In genomic region chr17:28201982-28202381, GRCm38 (mm10) we compare ENCODE assay signal across 16 mouse cellular contexts.
"Had no signal": no experiment of that assay in that cellular context is flagged by ENCODE, and none has a peak within 500 bp of the region (broad histone marks: within the 10 kb centered on the region; RNA-seq: fewer than 3 reads in every experiment).

No protein-coding gene starts in this region.

- H3K4me1 ChIP-seq: midbrain, embryonic 15.5 days; neural tube, embryonic 12.5 days; neural tube, embryonic 15.5 days had no signal

- H3K9me3 ChIP-seq: liver, embryonic 13.5 days; megakaryocyte, embryonic 14.5 days; midbrain, embryonic 10.5 days; midbrain, embryonic 15.5 days; neural tube, embryonic 12.5 days; neural tube, embryonic 15.5 days had no signal

- H3K27me3 ChIP-seq: liver, embryonic 13.5 days; midbrain, embryonic 15.5 days; neural tube, embryonic 12.5 days; neural tube, embryonic 15.5 days had no signal

- H3K27ac ChIP-seq: kidney, postnatal 0 days; layer of hippocampus, adult 2 months; liver, embryonic 13.5 days; midbrain, embryonic 10.5 days; midbrain, embryonic 15.5 days; neural tube, embryonic 12.5 days; neural tube, embryonic 15.5 days had no signal

- DNase-seq: kidney, adult 2 months; kidney, postnatal 25 days; layer of hippocampus, adult 9-11 months; liver, embryonic 13.5 days; right cerebral cortex, adult 18-20 months; right cerebral cortex, postnatal 14 days; right cerebral cortex, postnatal 4 days; thymus, postnatal 36 days had no signal

- H3K9ac ChIP-seq: liver, embryonic 13.5 days; midbrain, embryonic 15.5 days; neural tube, embryonic 12.5 days; neural tube, embryonic 15.5 days had no signal

- H3K4me2 ChIP-seq: liver, embryonic 13.5 days; midbrain, embryonic 15.5 days; neural tube, embryonic 12.5 days; neural tube, embryonic 15.5 days had no signal

- H3K4me3 ChIP-seq: layer of hippocampus, adult 2 months; liver, embryonic 13.5 days; megakaryocyte, embryonic 14.5 days; midbrain, embryonic 10.5 days; midbrain, embryonic 15.5 days; neural tube, embryonic 12.5 days; neural tube, embryonic 15.5 days had no signal

- ATAC-seq: intestine, postnatal 0 days; midbrain, embryonic 15.5 days had no signal
